Mouse (Mus musculus): ENCODE data around the gene Ddx52. TPM values are rescaled to one million over a fixed set of nuclear protein-coding genes. Genes with fewer than 3 reads are reported as not detected.

Ddx52 gene
- polyA plus RNA-seq, 1 experiment from 2014 or later: 18.7 TPM

GRCm38 (mm10) chr11:83932506-83933106 lies 9.3 kb upstream of the Ddx52 start:
- Histone ChIP-seq H3K27me3 (peaks cover 8% of the 10 kb centered on the region; the same call in 1 of the 2 replicates), H3K4me1 (replicated peaks) (no peaks in the 10 kb centered on the region), H3K9ac (no peak overlapping the region), H3K4me3 (no peak overlapping the region), H3K27ac (no peak overlapping the region), H3K9me3 (replicated peaks) (no peaks in the 10 kb centered on the region), H3K4me2 (no peak overlapping the region), H3K36me3 (no peaks in the 10 kb centered on the region)
- 68% methylated on average over 10 of the region's 10 CpGs for WGBS
- no peak for ATAC-seq (replicated peaks; ENCODE audit: insufficient number of reproducible peaks, insufficient read depth, low FRiP score, low read depth)

GRCm38 (mm10) chr11:83933376-83933775 lies 8.5 kb upstream of the Ddx52 start:
- Histone ChIP-seq H3K4me2 (no peak overlapping the region), H3K4me3 (no peak overlapping the region), H3K4me1 (replicated peaks) (no peaks in the 10 kb centered on the region), H3K27ac (no peak overlapping the region), H3K9ac (no peak overlapping the region), H3K36me3 (no peaks in the 10 kb centered on the region), H3K27me3 (peaks cover 8% of the 10 kb centered on the region; the same call in 1 of the 2 replicates), H3K9me3 (replicated peaks) (no peaks in the 10 kb centered on the region)
- WGBS: 82% methylated on average over 4 of the region's 4 CpGs
- ATAC-seq (replicated peaks; ENCODE audit: insufficient number of reproducible peaks, insufficient read depth, low FRiP score, low read depth): no peak

- peaks cover 29% of the 10 kb centered on the region for H3K27me3 ChIP-seq
- no peak overlapping the region for H3K9ac ChIP-seq
- no peak overlapping the region for H3K27ac ChIP-seq
- no peaks in the 10 kb centered on the region for H3K36me3 ChIP-seq
- WGBS: 15% methylated on average over 7 of the region's 7 CpGs
- ATAC-seq (replicated peaks; ENCODE audit: insufficient number of reproducible peaks, insufficient read depth, low FRiP score, low read depth): no peak
- H3K4me3 ChIP-seq: no peak overlapping the region
- H3K4me1 ChIP-seq (replicated peaks): no peaks in the 10 kb centered on the region
- no peak overlapping the region for H3K4me2 ChIP-seq
- no peaks in the 10 kb centered on the region for H3K9me3 ChIP-seq (replicated peaks)
Observed at GRCm38 (mm10) chr11:83935986-83936665, 5.7 kb upstream of the Ddx52 start.

- H3K9me3 ChIP-seq (replicated peaks): no peaks in the 10 kb centered on the region
- H3K9ac ChIP-seq: no peak overlapping the region
- peaks cover 12% of the 10 kb centered on the region for H3K4me1 ChIP-seq (replicated peaks)
- peaks cover 4% of the 10 kb centered on the region; the same call in 1 of the 2 replicates for H3K36me3 ChIP-seq
- 72% methylated on average over 8 of the region's 8 CpGs for WGBS
- peaks cover 29% of the 10 kb centered on the region for H3K27me3 ChIP-seq
- H3K4me3 ChIP-seq: no peak overlapping the region
- H3K4me2 ChIP-seq: no peak overlapping the region
- no peak for ATAC-seq (replicated peaks; ENCODE audit: insufficient number of reproducible peaks, insufficient read depth, low FRiP score, low read depth)
- no peak overlapping the region for H3K27ac ChIP-seq
Observed at GRCm38 (mm10) chr11:83938556-83938955, 3.3 kb upstream of the Ddx52 start.

- peaks cover 92% of the 10 kb centered on the region for H3K36me3 ChIP-seq
- no peak overlapping the region for H3K27ac ChIP-seq
- WGBS: 98% methylated on average over 2 of the region's 2 CpGs
Observed at GRCm38 (mm10) chr11:83956822-83957221, 15.0 kb downstream of the Ddx52 start.

GRCm38 (mm10) chr11:83961983-83962382 lies 20.1 kb downstream of the Ddx52 start:
- Histone ChIP-seq H3K27me3 (no peaks in the 10 kb centered on the region), H3K27ac (no peak overlapping the region), H3K36me3 (peaks cover 50% of the 10 kb centered on the region), H3K9ac (no peak overlapping the region), H3K4me1 (replicated peaks) (peaks cover 3% of the 10 kb centered on the region; the same call in 1 of the 2 replicates), H3K4me3 (no peak overlapping the region), H3K4me2 (no peak overlapping the region), H3K9me3 (replicated peaks) (no peaks in the 10 kb centered on the region)
- 76% methylated on average over 3 of the region's 3 CpGs for WGBS
- no peak for ATAC-seq (replicated peaks; ENCODE audit: insufficient number of reproducible peaks, insufficient read depth, low FRiP score, low read depth)

More at GRCm38 (mm10) chr11:83956822-83957221, 15.0 kb downstream of the Ddx52 start:
- ATAC-seq (replicated peaks; ENCODE audit: insufficient number of reproducible peaks, insufficient read depth, low FRiP score, low read depth): no peak
- H3K4me2 ChIP-seq: no peak overlapping the region
- no peaks in the 10 kb centered on the region for H3K27me3 ChIP-seq
- no peak overlapping the region for H3K9ac ChIP-seq
- no peaks in the 10 kb centered on the region for H3K4me1 ChIP-seq (replicated peaks)
- H3K9me3 ChIP-seq (replicated peaks): no peaks in the 10 kb centered on the region
- H3K4me3 ChIP-seq: no peak overlapping the region

GRCm38 (mm10) chr11:83963991-83964921 lies 22.4 kb downstream of the Ddx52 start, which contains the start of gene Synrg:
Gene Synrg, plus strand, starts transcription at chr11:83964428.
- Histone ChIP-seq H3K27ac (peak within 1 kb of the TSS; percentile 78), H3K27me3 (no peaks in the 10 kb centered on the region), H3K4me1 (replicated peaks) (peaks cover 6% of the 10 kb centered on the region; the same call in 1 of the 2 replicates), H3K9ac (peak within 1 kb of the TSS; percentile 86), H3K4me3 (peak within 1 kb of the TSS; percentile 81), H3K9me3 (replicated peaks) (no peaks in the 10 kb centered on the region), H3K4me2 (peak within 1 kb of the TSS; percentile 80), H3K36me3 (peaks cover 34% of the 10 kb centered on the region)
- peak; percentile 93 for ATAC-seq (replicated peaks; ENCODE audit: insufficient number of reproducible peaks, insufficient read depth, low FRiP score, low read depth)
- 1% methylated on average over 75 of the region's 76 CpGs for WGBS

- H3K27ac ChIP-seq: no peak overlapping the region
- peaks cover 5% of the 10 kb centered on the region for H3K36me3 ChIP-seq
- no peak overlapping the region for H3K9ac ChIP-seq
- peaks cover 6% of the 10 kb centered on the region; the same call in 1 of the 2 replicates for H3K4me1 ChIP-seq (replicated peaks)
- H3K4me3 ChIP-seq: no peak overlapping the region
- WGBS: 48% methylated on average over 8 of the region's 8 CpGs
- H3K4me2 ChIP-seq: no peak overlapping the region
- H3K9me3 ChIP-seq (replicated peaks): no peaks in the 10 kb centered on the region
- H3K27me3 ChIP-seq: no peaks in the 10 kb centered on the region
- ATAC-seq (replicated peaks; ENCODE audit: insufficient number of reproducible peaks, insufficient read depth, low FRiP score, low read depth): no peak
Observed at GRCm38 (mm10) chr11:83967436-83968204, 25.8 kb downstream of the Ddx52 start.

- no peak overlapping the region for H3K27ac ChIP-seq
- whole genome bisulfite sequencing: 79% methylated on average over 6 of the region's 6 CpGs
Observed at GRCm38 (mm10) chr11:83968205-83968575, 26.3 kb downstream of the Ddx52 start.

GRCm38 (mm10) chr11:83969040-83969439 lies 27.2 kb downstream of the Ddx52 start:
- Histone ChIP-seq H3K27ac (no peak overlapping the region), H3K4me2 (no peak overlapping the region), H3K9ac (no peak overlapping the region), H3K9me3 (replicated peaks) (no peaks in the 10 kb centered on the region), H3K4me3 (no peak overlapping the region), H3K4me1 (replicated peaks) (peaks cover 6% of the 10 kb centered on the region; the same call in 1 of the 2 replicates), H3K36me3 (peaks cover 9% of the 10 kb centered on the region; the same call in 1 of the 2 replicates), H3K27me3 (no peaks in the 10 kb centered on the region)
- ATAC-seq (replicated peaks; ENCODE audit: insufficient number of reproducible peaks, insufficient read depth, low FRiP score, low read depth): no peak
- WGBS: 96% methylated on average over 3 of the region's 3 CpGs

More at GRCm38 (mm10) chr11:83968205-83968575, 26.3 kb downstream of the Ddx52 start:
- Histone ChIP-seq H3K36me3 (peaks cover 9% of the 10 kb centered on the region; the same call in 1 of the 2 replicates), H3K9ac (no peak overlapping the region), H3K4me2 (no peak overlapping the region), H3K4me1 (replicated peaks) (peaks cover 6% of the 10 kb centered on the region; the same call in 1 of the 2 replicates), H3K9me3 (replicated peaks) (no peaks in the 10 kb centered on the region), H3K4me3 (no peak overlapping the region), H3K27me3 (no peaks in the 10 kb centered on the region)
- no peak for ATAC-seq (replicated peaks; ENCODE audit: insufficient number of reproducible peaks, insufficient read depth, low FRiP score, low read depth)
